Mouse (Mus musculus): ENCODE measurements around the gene Edf1. TPM values are rescaled to one million over a fixed set of nuclear protein-coding genes. Genes with fewer than 3 reads are reported as not detected.

Edf1 gene
- polyA plus RNA-seq, 1 experiment: 513 TPM

DNA sequence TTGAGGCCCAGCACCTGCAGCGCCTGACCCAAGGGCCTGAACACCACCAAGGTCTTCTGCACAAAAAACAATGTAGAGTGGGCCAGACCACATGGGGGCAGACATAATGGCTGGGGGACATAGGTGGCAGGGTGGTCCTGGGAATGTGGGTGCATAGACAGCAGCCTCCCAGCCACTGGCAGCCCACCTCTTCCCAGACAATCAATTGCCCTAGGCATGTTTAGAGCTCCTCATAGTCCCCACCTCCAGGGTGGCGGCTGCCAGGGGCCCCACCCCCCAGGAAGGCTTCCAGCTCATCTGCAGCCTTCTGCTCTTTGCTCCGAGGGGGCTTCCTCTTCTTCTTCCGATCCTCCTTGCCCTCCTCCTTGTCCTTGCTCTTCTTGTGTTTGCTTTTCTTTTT lies 25.9 kb downstream of the Edf1 start:
- Histone ChIP-seq H3K4me3 (no peak overlapping the region), H3K36me3 (ENCODE audit: control insufficient read depth, insufficient read depth) (peaks cover 5% of the 10 kb centered on the region), H3K27me3 (ENCODE audit: control insufficient read depth, insufficient read depth, insufficient read length) (no peaks in the 10 kb centered on the region), H3K4me2 (ENCODE audit: low read depth) (no peak overlapping the region), H3K79me2 (ENCODE audit: control insufficient read depth, insufficient read depth) (no peaks in the 10 kb centered on the region), H3ac (ENCODE audit: control insufficient read depth, insufficient read length) (no peak overlapping the region)
- TF ChIP-seq POLR2AphosphoS2 (IDR thresholded peaks at IDR 0.05; ENCODE audit: insufficient read length, low read depth) (peak; percentile 71), SRF (IDR thresholded peaks at IDR 0.05; ENCODE audit: control insufficient read depth, insufficient read length, low read depth) (no peak)

GRCm38 (mm10) chr2:25584152-25584551 lies 26.5 kb downstream of the Edf1 start:
- TF ChIP-seq REST (IDR thresholded peaks at IDR 0.05; ENCODE audit: insufficient read depth, insufficient read length) (no peak), POLR2A (IDR thresholded peaks at IDR 0.05; ENCODE audit: insufficient read length, low read depth) (no peak), MAX (IDR thresholded peaks at IDR 0.05; ENCODE audit: low read depth) (no peak)
- peaks cover 5% of the 10 kb centered on the region for H3K36me3 ChIP-seq (ENCODE audit: control insufficient read depth, insufficient read depth)
- H3K4me3 ChIP-seq: no peak overlapping the region
- H3K27me3 ChIP-seq (ENCODE audit: control insufficient read depth, insufficient read depth, insufficient read length): no peaks in the 10 kb centered on the region
- no peak overlapping the region for H3K4me2 ChIP-seq (ENCODE audit: low read depth)
- H3K79me2 ChIP-seq (ENCODE audit: control insufficient read depth, insufficient read depth): no peaks in the 10 kb centered on the region
- H3ac ChIP-seq (ENCODE audit: control insufficient read depth, insufficient read length): no peak overlapping the region

DNA sequence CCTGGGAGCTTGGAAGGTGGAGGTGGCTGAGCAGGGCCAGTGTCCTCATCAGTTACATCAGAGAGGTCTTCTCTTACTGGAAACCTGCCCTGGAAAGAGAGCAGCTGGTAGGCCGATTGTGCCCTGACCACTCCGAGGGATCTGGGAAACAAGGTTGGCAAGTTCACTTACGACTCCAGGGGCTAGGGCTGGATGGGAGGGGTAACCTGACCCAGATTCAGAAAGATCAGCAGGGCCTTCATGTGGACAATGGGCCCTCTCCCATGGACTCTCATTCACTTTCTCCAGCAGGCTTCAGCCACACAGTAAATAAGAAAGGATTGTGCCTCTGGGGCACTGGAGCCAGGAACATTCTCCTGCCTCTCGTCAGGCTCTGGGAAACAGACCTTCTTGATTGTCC lies 27.2 kb downstream of the Edf1 start:
- Histone ChIP-seq H3ac (ENCODE audit: control insufficient read depth, insufficient read length) (no peak overlapping the region), H3K27me3 (ENCODE audit: control insufficient read depth, insufficient read depth, insufficient read length) (no peaks in the 10 kb centered on the region), H3K79me2 (ENCODE audit: control insufficient read depth, insufficient read depth) (no peaks in the 10 kb centered on the region), H3K36me3 (ENCODE audit: control insufficient read depth, insufficient read depth) (peaks cover 8% of the 10 kb centered on the region), H3K4me3 (no peak overlapping the region), H3K4me2 (ENCODE audit: low read depth) (no peak overlapping the region)
- TF ChIP-seq MYOD1 (IDR thresholded peaks at IDR 0.05; ENCODE audit: control insufficient read depth in 1 of 3, insufficient read length in 2 of 3, low read depth in 2 of 3) (no peak), MAX (IDR thresholded peaks at IDR 0.05; ENCODE audit: low read depth) (no peak), SRF (IDR thresholded peaks at IDR 0.05; ENCODE audit: control insufficient read depth, insufficient read length, low read depth) (no peak), TCF3 (IDR thresholded peaks at IDR 0.05; ENCODE audit: insufficient read length, low read depth) (no peak), POLR2AphosphoS2 (IDR thresholded peaks at IDR 0.05; ENCODE audit: insufficient read length, low read depth) (no peak), CEBPB (IDR thresholded peaks at IDR 0.05; ENCODE audit: insufficient read depth, poor library complexity, severe bottlenecking) (no peak), TCF12 (IDR thresholded peaks at IDR 0.05; ENCODE audit: insufficient read depth, poor library complexity, severe bottlenecking) (no peak), REST (IDR thresholded peaks at IDR 0.05; ENCODE audit: insufficient read depth, insufficient read length) (no peak), USF1 (IDR thresholded peaks at IDR 0.05; ENCODE audit: low read depth) (no peak), MYOG (IDR thresholded peaks at IDR 0.05; ENCODE audit: control insufficient read depth in 1 of 3, insufficient read depth in 1 of 3, insufficient read length in 2 of 3, low read depth in 2 of 3) (no peak), E2F4 (IDR thresholded peaks at IDR 0.05; ENCODE audit: insufficient read depth) (no peak), POLR2A (IDR thresholded peaks at IDR 0.05; ENCODE audit: insufficient read length, low read depth) (no peak)

GRCm38 (mm10) chr2:25585601-25586000 lies 28.0 kb downstream of the Edf1 start:
- H3K4me2 ChIP-seq (ENCODE audit: low read depth): no peak overlapping the region
- peaks cover 12% of the 10 kb centered on the region for H3K36me3 ChIP-seq (ENCODE audit: control insufficient read depth, insufficient read depth)
- TF ChIP-seq USF1 (IDR thresholded peaks at IDR 0.05; ENCODE audit: low read depth): no peak
- TF ChIP-seq MYOD1 (IDR thresholded peaks at IDR 0.05; ENCODE audit: control insufficient read depth in 1 of 3, insufficient read length in 2 of 3, low read depth in 2 of 3): no peak
- H3K27me3 ChIP-seq (ENCODE audit: control insufficient read depth, insufficient read depth, insufficient read length): no peaks in the 10 kb centered on the region
- no peak overlapping the region for H3K4me3 ChIP-seq
- H3ac ChIP-seq (ENCODE audit: control insufficient read depth, insufficient read length): no peak overlapping the region
- H3K79me2 ChIP-seq (ENCODE audit: control insufficient read depth, insufficient read depth): no peaks in the 10 kb centered on the region

- Histone ChIP-seq H3K27me3 (ENCODE audit: control insufficient read depth, insufficient read depth, insufficient read length) (no peaks in the 10 kb centered on the region), H3K36me3 (ENCODE audit: control insufficient read depth, insufficient read depth) (peaks cover 27% of the 10 kb centered on the region), H3ac (ENCODE audit: control insufficient read depth, insufficient read length) (no peak overlapping the region)
Observed at GRCm38 (mm10) chr2:25587290-25587689, 29.6 kb downstream of the Edf1 start.

DNA sequence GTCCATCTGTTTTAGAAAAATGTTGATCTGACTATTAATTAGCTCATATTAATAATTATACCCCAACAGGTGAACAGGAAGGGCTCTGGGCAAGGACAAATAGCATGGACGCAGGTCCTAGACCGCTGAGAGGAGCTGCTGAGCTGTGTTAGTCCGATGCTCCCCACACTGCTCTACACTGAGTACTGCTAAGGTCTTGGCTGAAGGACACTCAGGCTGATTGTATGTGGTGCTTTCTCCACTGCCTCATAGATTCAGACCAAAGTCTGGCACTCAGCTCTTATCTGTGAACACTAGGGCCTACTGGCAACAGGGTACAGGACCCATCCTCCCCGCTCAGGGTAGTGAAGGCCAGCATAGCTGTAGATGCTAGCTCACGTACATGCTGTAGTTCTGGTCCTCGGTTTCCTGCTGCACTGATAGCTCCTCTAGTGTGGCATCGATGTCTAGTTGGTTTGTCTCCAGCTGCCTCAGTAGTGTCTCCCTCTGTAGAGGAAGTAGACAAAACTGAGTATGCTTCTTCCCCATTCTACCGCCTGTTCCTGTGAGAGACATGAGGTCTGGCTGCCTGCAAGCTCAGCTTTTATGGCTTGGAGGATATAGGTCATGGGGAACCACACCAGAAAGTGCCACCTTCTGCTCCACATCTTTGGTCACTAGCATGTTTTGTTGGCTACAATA lies 30.7 kb downstream of the Edf1 start:
- peaks cover 31% of the 10 kb centered on the region for H3K36me3 ChIP-seq (ENCODE audit: control insufficient read depth, insufficient read depth)
- H3K27me3 ChIP-seq (ENCODE audit: control insufficient read depth, insufficient read depth, insufficient read length): no peaks in the 10 kb centered on the region
- no peak overlapping the region for H3ac ChIP-seq (ENCODE audit: control insufficient read depth, insufficient read length)
- no peak overlapping the region for H3K4me3 ChIP-seq
- TF ChIP-seq POLR2AphosphoS2 (IDR thresholded peaks at IDR 0.05; ENCODE audit: insufficient read length, low read depth): peak; percentile 57
- no peak for TF ChIP-seq REST (IDR thresholded peaks at IDR 0.05; ENCODE audit: insufficient read depth, insufficient read length)
- TF ChIP-seq TCF12 (IDR thresholded peaks at IDR 0.05; ENCODE audit: insufficient read depth, poor library complexity, severe bottlenecking): no peak
- no peaks in the 10 kb centered on the region for H3K79me2 ChIP-seq (ENCODE audit: control insufficient read depth, insufficient read depth)
- no peak overlapping the region for H3K4me2 ChIP-seq (ENCODE audit: low read depth)

More at GRCm38 (mm10) chr2:25587290-25587689, 29.6 kb downstream of the Edf1 start:
- Histone ChIP-seq H3K79me2 (ENCODE audit: control insufficient read depth, insufficient read depth) (no peaks in the 10 kb centered on the region), H3K4me3 (no peak overlapping the region), H3K4me2 (ENCODE audit: low read depth) (no peak overlapping the region)
- no peak for TF ChIP-seq MYOG (IDR thresholded peaks at IDR 0.05; ENCODE audit: control insufficient read depth in 1 of 3, insufficient read depth in 1 of 3, insufficient read length in 2 of 3, low read depth in 2 of 3)
- peak; percentile 71 for TF ChIP-seq POLR2AphosphoS2 (IDR thresholded peaks at IDR 0.05; ENCODE audit: insufficient read length, low read depth)

All from myocyte (in vitro differentiated cells).